Mouse (Mus musculus) liver, embryonic 14.5 days (tissue): ENCODE data around the gene Hemgn.

Experiments
- CTCF ChIP-seq: IDR thresholded peaks from 2 replicates; pipeline ENCODE4 v1.5.1; 2016; ENCODE audit warnings: antibody characterized with exemption, low read depth, control low read depth
- EP300 ChIP-seq: IDR thresholded peaks from 2 replicates; pipeline ENCODE4 v1.6.1; 2016; ENCODE audit warnings: antibody characterized with exemption, low read depth

GRCm38 (mm10) chr4:46388556-46388955 lies 24.8 kb downstream of the Hemgn start:
- TF ChIP-seq EP300 (no peak), CTCF (no peak)
